Mouse (Mus musculus) right cerebral cortex, adult 18-20 months (tissue): ENCODE results near the gene Gm11034.
A peak's percentile ranks its signal among the peaks of the same experiment; 100 is the strongest.

Experiments used
- DNase-seq: peaks from one replicate; pipeline ENCODE4 v3.0.0; 2022; ENCODE audit warnings: mixed read lengths

Gm11034 gene

GRCm38 (mm10) chr8:72210710-72211109, 2.7 kb downstream of the Gm11034 start:
- no peak for DNase-seq

GRCm38 (mm10) chr8:72210222-72210621, 3.2 kb downstream of the Gm11034 start:
- DNase-seq = no peak

- DNase-seq = no peak
Measured at GRCm38 (mm10) chr8:72208582-72208981, 4.9 kb downstream of the Gm11034 start.

- DNase-seq = no peak
Measured at GRCm38 (mm10) chr8:72197997-72198396, 15.4 kb downstream of the Gm11034 start.

- DNase-seq = no peak
Measured at GRCm38 (mm10) chr8:72192065-72192464, 21.4 kb downstream of the Gm11034 start.

- no peak for DNase-seq
Measured at GRCm38 (mm10) chr8:72190215-72190539, 23.3 kb downstream of the Gm11034 start.

- DNase-seq = no peak
Measured at GRCm38 (mm10) chr8:72189417-72190214, 23.8 kb downstream of the Gm11034 start, which contains the start of gene Hsh2d. Gene Hsh2d, plus strand, starts transcription at chr8:72189638.

- DNase-seq = no peak
Measured at GRCm38 (mm10) chr8:72187793-72188331, 25.6 kb downstream of the Gm11034 start.

- DNase-seq = no peak
Measured at GRCm38 (mm10) chr8:72183554-72184202, 29.8 kb downstream of the Gm11034 start.

- peak; percentile 65 for DNase-seq
Measured at GRCm38 (mm10) chr8:72177346-72177925, 36.0 kb downstream of the Gm11034 start.

GRCm38 (mm10) chr8:72169681-72170249, 43.7 kb downstream of the Gm11034 start:
- DNase-seq = no peak

- DNase-seq = no peak
Measured at GRCm38 (mm10) chr8:72169098-72169668, 44.3 kb downstream of the Gm11034 start.
